Mouse (Mus musculus): ENCODE measurements at regions not wholly inside any gene's neighbourhood (a gene's known extent, or its start where the extent isn't known, plus 50 kb on each side); places are given as distances from the start of the nearest gene placed in this dataset.
A peak's percentile ranks its signal among the peaks of the same experiment; 100 is the strongest.

DNA sequence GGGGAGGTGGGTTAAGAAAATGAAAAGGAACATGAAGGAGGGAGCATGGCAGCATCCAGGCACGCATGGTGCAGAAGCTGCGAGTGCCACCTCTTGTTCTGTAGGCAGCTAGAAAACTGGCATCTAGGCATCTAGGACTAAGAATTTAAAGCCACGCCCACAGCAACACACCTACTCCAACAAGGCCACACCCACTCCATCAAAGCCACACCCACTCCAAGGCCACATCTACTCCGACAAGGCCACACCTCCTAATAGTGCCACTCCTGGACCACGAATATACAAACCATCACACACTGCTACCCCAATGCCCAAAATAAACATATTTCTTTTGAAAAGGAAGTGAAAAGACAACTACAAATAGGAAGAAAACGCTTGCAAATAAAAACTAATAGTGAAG lies 66.6 kb upstream of the Zmiz1 start:
- H3K4me3 ChIP-seq (replicated peaks; ENCODE audit: low read depth, low read length) = no peak overlapping the region
- H3K4me1 ChIP-seq (replicated peaks; ENCODE audit: insufficient read depth, low read length) = peaks cover 7% of the 10 kb centered on the region; the same call in 1 of the 2 replicates
- H3K9ac ChIP-seq (ENCODE audit: low read depth, low read length) = no peak overlapping the region
- H3K36me3 ChIP-seq (ENCODE audit: insufficient read depth, low read length) = no peaks in the 10 kb centered on the region
- H3K4me2 ChIP-seq (ENCODE audit: low read length) = no peak overlapping the region
- H3K27ac ChIP-seq = no peak overlapping the region
- no peak for TF ChIP-seq CTCF (IDR thresholded peaks at IDR 0.05; ENCODE audit: low read depth)
- ATAC-seq (replicated peaks; ENCODE audit: low FRiP score, low read depth) = no peak
- 66% methylated on average over 6 of the region's 6 CpGs for WGBS
- H3K27me3 ChIP-seq (ENCODE audit: insufficient read depth, low read length) = no peaks in the 10 kb centered on the region
- DNase-seq (ENCODE audit: low spot score) = no peak
- H3K9me3 ChIP-seq (replicated peaks; ENCODE audit: low read length) = no peaks in the 10 kb centered on the region

DNA sequence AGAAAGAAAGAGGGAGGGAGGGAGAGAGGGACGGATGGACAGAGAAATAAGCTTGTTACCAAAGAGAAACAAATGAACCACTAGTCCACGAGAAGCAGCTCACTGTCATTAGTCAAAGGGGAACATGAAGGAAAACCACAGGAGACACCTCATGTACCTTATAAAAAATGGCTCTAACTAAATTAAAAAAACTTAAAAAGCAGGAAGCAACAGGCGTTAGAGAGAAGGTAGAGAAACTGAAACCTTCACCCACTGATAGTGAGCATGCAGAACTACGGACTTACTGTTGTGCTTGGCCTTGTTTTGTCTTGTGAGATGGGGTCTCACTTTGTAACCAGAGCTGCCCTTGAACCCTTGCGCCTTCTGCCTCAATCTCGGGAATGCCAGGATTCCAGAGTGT lies 66.0 kb upstream of the Zmiz1 start:
- H3K4me1 ChIP-seq (replicated peaks; ENCODE audit: insufficient read depth, low read length) = peaks cover 9% of the 10 kb centered on the region; the same call in 1 of the 2 replicates
- H3K9ac ChIP-seq (ENCODE audit: low read depth, low read length) = no peak overlapping the region
- no peak overlapping the region for H3K4me3 ChIP-seq (replicated peaks; ENCODE audit: low read depth, low read length)
- H3K36me3 ChIP-seq (ENCODE audit: insufficient read depth, low read length) = no peaks in the 10 kb centered on the region
- ATAC-seq (replicated peaks; ENCODE audit: low FRiP score, low read depth) (no peak), DNase-seq (ENCODE audit: low spot score) (no peak)
- no peak overlapping the region for H3K4me2 ChIP-seq (ENCODE audit: low read length)
- H3K27me3 ChIP-seq (ENCODE audit: insufficient read depth, low read length) = no peaks in the 10 kb centered on the region
- TF ChIP-seq CTCF (IDR thresholded peaks at IDR 0.05; ENCODE audit: low read depth) = no peak
- H3K9me3 ChIP-seq (replicated peaks; ENCODE audit: low read length) = no peaks in the 10 kb centered on the region
- H3K27ac ChIP-seq = no peak overlapping the region
- 74% methylated on average over 6 of the region's 6 CpGs for WGBS

DNA sequence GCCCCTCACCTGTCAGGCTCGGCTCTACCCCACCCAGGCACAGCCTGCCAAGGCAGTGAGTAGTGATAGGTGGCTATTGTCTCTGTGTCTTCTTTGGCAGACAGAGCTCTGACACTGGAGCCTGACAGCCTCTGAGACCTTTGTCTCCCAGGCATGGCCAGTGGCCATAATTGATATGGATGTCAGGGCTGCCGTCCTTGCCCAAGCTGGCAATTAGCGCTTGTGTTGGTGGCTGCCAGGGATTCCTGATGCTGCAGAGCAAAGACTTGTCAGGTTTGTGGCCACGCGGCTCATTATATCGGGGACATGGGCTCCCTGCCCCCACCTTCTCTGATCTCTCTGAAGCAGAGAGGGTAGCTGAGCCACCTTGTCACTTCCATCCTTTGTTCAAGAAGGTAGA lies 64.1 kb upstream of the Zmiz1 start:
- Histone ChIP-seq H3K36me3 (ENCODE audit: insufficient read depth, low read length) (no peaks in the 10 kb centered on the region), H3K9ac (ENCODE audit: low read depth, low read length) (no peak overlapping the region), H3K4me2 (ENCODE audit: low read length) (no peak overlapping the region), H3K4me3 (replicated peaks; ENCODE audit: low read depth, low read length) (no peak overlapping the region), H3K27me3 (ENCODE audit: insufficient read depth, low read length) (no peaks in the 10 kb centered on the region), H3K9me3 (replicated peaks; ENCODE audit: low read length) (no peaks in the 10 kb centered on the region), H3K4me1 (replicated peaks; ENCODE audit: insufficient read depth, low read length) (peaks cover 6% of the 10 kb centered on the region; the same call in 1 of the 2 replicates), H3K27ac (no peak overlapping the region)
- ATAC-seq (replicated peaks; ENCODE audit: low FRiP score, low read depth) = no peak
- WGBS = 84% methylated on average over 6 of the region's 6 CpGs
- DNase-seq (ENCODE audit: low spot score) = no peak
- TF ChIP-seq CTCF (IDR thresholded peaks at IDR 0.05; ENCODE audit: low read depth) = no peak

DNA sequence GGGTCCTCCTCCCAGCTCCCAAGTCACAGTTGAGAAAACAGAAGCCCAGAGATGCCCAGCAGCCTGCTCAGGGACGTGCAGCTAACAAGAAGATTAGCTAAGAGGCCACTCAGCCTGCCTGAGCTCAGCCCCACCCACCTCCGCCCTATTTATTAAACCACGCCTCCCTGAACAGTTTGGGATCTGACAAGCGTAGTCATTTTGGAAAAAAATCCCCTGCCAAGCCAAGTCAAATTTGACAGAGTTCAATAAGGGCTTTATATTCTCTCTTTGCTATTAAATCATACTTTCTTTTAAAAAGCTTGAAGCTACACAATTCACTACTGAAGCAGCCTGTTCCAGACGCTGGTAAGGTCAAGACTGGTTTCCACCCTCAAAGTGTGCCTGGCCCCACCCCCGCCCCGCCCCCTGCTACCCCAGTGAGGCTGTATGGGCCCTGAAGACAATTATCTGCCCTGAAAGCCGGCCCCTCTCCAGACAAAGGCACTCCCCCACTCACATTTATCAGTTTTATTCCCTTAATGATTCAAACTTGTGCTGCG lies 61.9 kb upstream of the Zmiz1 start:
- Histone ChIP-seq H3K9me3 (replicated peaks; ENCODE audit: low read length) (no peaks in the 10 kb centered on the region), H3K27me3 (ENCODE audit: insufficient read depth, low read length) (no peaks in the 10 kb centered on the region), H3K4me1 (replicated peaks; ENCODE audit: insufficient read depth, low read length) (peaks cover 6% of the 10 kb centered on the region; the same call in 1 of the 2 replicates), H3K27ac (no peak overlapping the region), H3K4me3 (replicated peaks; ENCODE audit: low read depth, low read length) (no peak overlapping the region), H3K36me3 (ENCODE audit: insufficient read depth, low read length) (no peaks in the 10 kb centered on the region), H3K4me2 (ENCODE audit: low read length) (peak overlapping the region; percentile 45), H3K9ac (ENCODE audit: low read depth, low read length) (no peak overlapping the region)
- ATAC-seq (replicated peaks; ENCODE audit: low FRiP score, low read depth) (peak; percentile 69; the same call in 1 of the 2 replicates), DNase-seq (ENCODE audit: low spot score) (peak; percentile 83)
- WGBS = 3% methylated on average over 9 of the region's 9 CpGs
- no peak for TF ChIP-seq CTCF (IDR thresholded peaks at IDR 0.05; ENCODE audit: low read depth)

DNA sequence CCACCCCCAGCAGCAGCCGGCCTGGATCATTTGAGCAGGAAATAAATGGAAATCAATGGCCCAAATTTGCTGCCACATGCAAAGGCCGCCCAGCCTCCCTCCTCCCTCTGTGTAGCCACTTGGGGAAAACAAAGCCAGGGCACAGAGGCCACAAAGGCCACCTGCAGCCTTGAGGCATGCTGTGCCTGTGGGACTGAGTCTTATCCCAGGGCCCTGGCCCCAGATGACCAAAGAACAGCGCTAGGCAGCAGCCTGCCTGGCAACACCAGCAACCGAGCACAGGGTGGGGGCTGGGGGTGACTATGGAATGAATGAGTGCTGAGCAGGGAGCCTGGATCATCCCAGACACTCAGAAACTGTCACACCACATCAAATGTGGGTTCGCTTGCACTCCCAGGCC lies 61.2 kb upstream of the Zmiz1 start:
- Histone ChIP-seq H3K4me3 (replicated peaks; ENCODE audit: low read depth, low read length) (no peak overlapping the region), H3K36me3 (ENCODE audit: insufficient read depth, low read length) (no peaks in the 10 kb centered on the region), H3K4me2 (ENCODE audit: low read length) (no peak overlapping the region), H3K9me3 (replicated peaks; ENCODE audit: low read length) (no peaks in the 10 kb centered on the region), H3K27ac (peak overlapping the region; percentile 15; the same call in 1 of the 2 replicates), H3K9ac (ENCODE audit: low read depth, low read length) (no peak overlapping the region; the same call in 1 of the 2 replicates), H3K4me1 (replicated peaks; ENCODE audit: insufficient read depth, low read length) (peaks cover 6% of the 10 kb centered on the region; the same call in 1 of the 2 replicates), H3K27me3 (ENCODE audit: insufficient read depth, low read length) (no peaks in the 10 kb centered on the region)
- no peak for TF ChIP-seq CTCF (IDR thresholded peaks at IDR 0.05; ENCODE audit: low read depth)
- no peak for DNase-seq (ENCODE audit: low spot score)
- ATAC-seq (replicated peaks; ENCODE audit: low FRiP score, low read depth) = no peak
- WGBS = 40% methylated on average over 5 of the region's 5 CpGs

DNA sequence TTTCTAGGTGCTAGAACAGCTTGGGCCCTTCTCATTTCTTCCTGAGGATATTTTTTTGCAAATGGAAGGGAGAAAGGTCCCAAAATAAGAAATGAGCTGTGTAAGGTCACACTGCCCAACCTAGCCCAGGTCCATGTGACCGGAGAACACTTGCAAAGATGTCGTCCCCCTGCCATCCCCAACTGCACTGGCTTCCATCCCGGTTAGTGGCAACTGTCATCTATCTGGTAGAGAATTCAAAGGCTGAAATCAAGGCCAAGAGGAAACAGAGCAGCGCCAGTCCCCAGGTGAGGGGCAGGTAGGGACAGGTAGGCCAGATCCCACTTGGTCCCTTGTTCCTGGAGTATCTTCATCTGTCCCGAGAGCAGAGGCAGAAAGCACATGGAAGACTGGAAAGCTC lies 60.2 kb upstream of the Zmiz1 start:
- Histone ChIP-seq H3K27me3 (ENCODE audit: insufficient read depth, low read length) (no peaks in the 10 kb centered on the region), H3K27ac (no peak overlapping the region), H3K9me3 (replicated peaks; ENCODE audit: low read length) (no peaks in the 10 kb centered on the region), H3K4me2 (ENCODE audit: low read length) (no peak overlapping the region), H3K4me1 (replicated peaks; ENCODE audit: insufficient read depth, low read length) (peaks cover 6% of the 10 kb centered on the region; the same call in 1 of the 2 replicates), H3K4me3 (replicated peaks; ENCODE audit: low read depth, low read length) (no peak overlapping the region), H3K9ac (ENCODE audit: low read depth, low read length) (no peak overlapping the region), H3K36me3 (ENCODE audit: insufficient read depth, low read length) (no peaks in the 10 kb centered on the region)
- ATAC-seq (replicated peaks; ENCODE audit: low FRiP score, low read depth) (no peak), DNase-seq (ENCODE audit: low spot score) (no peak)
- no peak for TF ChIP-seq CTCF (IDR thresholded peaks at IDR 0.05; ENCODE audit: low read depth)
- WGBS = 95% methylated on average over 5 of the region's 5 CpGs

DNA sequence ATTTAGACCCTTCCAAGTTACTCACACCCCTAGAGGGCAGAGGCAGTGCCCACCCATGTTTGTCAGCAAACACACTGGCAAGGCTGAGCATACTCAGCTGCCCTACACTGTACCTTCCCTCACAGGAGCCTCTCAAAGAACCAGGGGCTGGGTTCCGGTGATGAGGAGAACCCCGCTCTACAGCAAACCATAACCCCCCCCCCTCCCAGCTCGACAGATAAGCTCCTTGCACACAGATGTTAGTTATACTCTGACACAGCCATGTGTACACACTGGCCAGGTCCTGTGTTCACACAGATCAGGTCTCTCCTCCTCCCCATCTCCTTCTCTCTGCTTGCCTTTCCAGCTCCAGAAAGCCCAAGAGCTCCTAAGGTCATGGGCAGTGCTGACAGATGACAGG lies 59.7 kb upstream of the Zmiz1 start:
- ATAC-seq (replicated peaks; ENCODE audit: low FRiP score, low read depth) = no peak

More for the DNA sequence above, 59.7 kb upstream of the Zmiz1 start:
- Histone ChIP-seq H3K4me1 (replicated peaks; ENCODE audit: insufficient read depth, low read length) (peaks cover 6% of the 10 kb centered on the region; the same call in 1 of the 2 replicates), H3K27me3 (ENCODE audit: insufficient read depth, low read length) (no peaks in the 10 kb centered on the region), H3K4me2 (ENCODE audit: low read length) (no peak overlapping the region), H3K27ac (no peak overlapping the region), H3K4me3 (replicated peaks; ENCODE audit: low read depth, low read length) (no peak overlapping the region), H3K36me3 (ENCODE audit: insufficient read depth, low read length) (no peaks in the 10 kb centered on the region), H3K9ac (ENCODE audit: low read depth, low read length) (no peak overlapping the region), H3K9me3 (replicated peaks; ENCODE audit: low read length) (no peaks in the 10 kb centered on the region)
- 74% methylated on average over 3 of the region's 3 CpGs for WGBS
- TF ChIP-seq CTCF (IDR thresholded peaks at IDR 0.05; ENCODE audit: low read depth) = no peak
- DNase-seq (ENCODE audit: low spot score) = no peak
